Mouse (Mus musculus) intestine, embryonic 15.5 days (tissue): Measurements from ENCODE around the gene Zfyve26. TPM values are rescaled to one million over a fixed set of nuclear protein-coding genes. Genes with fewer than 3 reads are reported as not detected.
"Not testable (repeated sequence)": the region's sequence is repeated elsewhere in the genome, so short reads cannot be mapped to it uniquely, and the experiment has no call there.

ENCODE experiments used
- ATAC-seq: fragments of 200-750 bp; cut with Nextera tagmentation; 2 replicates; pipeline ENCODE4 v1.8.0; 2017; ENCODE audit warnings: moderate TSS enrichment, moderate library complexity
- H3K27ac ChIP-seq: fragments of 300-500 bp; sonication (generic); 2 replicates; pipeline ENCODE4 v1.5.1; 2015; ENCODE audit warnings: mild to moderate bottlenecking, inconsistent platforms
- H3K27me3 ChIP-seq: fragments of 300-500 bp; sonication (generic); replicated peaks from 2 replicates; pipeline ENCODE4 v1.6.1; 2015; ENCODE audit warnings: inconsistent platforms
- H3K36me3 ChIP-seq: fragments of 300-500 bp; sonication (generic); 2 replicates; pipeline ENCODE4 v1.6.1; 2015; ENCODE audit warnings: inconsistent platforms
- H3K4me1 ChIP-seq: fragments of 300-500 bp; sonication (generic); replicated peaks from 2 replicates; pipeline ENCODE4 v1.6.1; 2015; ENCODE audit warnings: inconsistent platforms
- H3K4me2 ChIP-seq: fragments of 300-500 bp; sonication (generic); replicated peaks from 2 replicates; pipeline ENCODE4 v1.6.1; 2015; ENCODE audit warnings: mild to moderate bottlenecking, inconsistent platforms
- H3K4me3 ChIP-seq: fragments of 300-500 bp; sonication (generic); replicated peaks from 2 replicates; pipeline ENCODE4 v1.5.1; 2015; ENCODE audit warnings: inconsistent platforms
- H3K9ac ChIP-seq: fragments of 300-500 bp; sonication (generic); 2 replicates; pipeline ENCODE4 v1.6.1; 2015; ENCODE audit warnings: inconsistent platforms
- H3K9me3 ChIP-seq: fragments of 300-500 bp; sonication (generic); 2 replicates; pipeline ENCODE4 v1.6.1; 2016; ENCODE audit warnings: inconsistent platforms
- WGBS: fragments of 180-500 bp; shearing (Covaris S2); methylation state at CpG from one replicate; pipeline ENCODE4 v1.1.7; 2015; 5-methylcytosine and 5-hydroxymethylcytosine counted together
- polyA plus RNA-seq: library from polyadenylated mRNA; unstranded; fragments of >200 nt; fragmentation: Nextera tagmentation; extraction: Ambion mirVana; gene quantifications from 2 replicates; pipeline ENCODE4 v1.2.1, GENCODE M21; 2015

Gene Zfyve26
- polyA plus RNA-seq, 1 experiment from 2014 or later, result 11.6 TPM

DNA sequence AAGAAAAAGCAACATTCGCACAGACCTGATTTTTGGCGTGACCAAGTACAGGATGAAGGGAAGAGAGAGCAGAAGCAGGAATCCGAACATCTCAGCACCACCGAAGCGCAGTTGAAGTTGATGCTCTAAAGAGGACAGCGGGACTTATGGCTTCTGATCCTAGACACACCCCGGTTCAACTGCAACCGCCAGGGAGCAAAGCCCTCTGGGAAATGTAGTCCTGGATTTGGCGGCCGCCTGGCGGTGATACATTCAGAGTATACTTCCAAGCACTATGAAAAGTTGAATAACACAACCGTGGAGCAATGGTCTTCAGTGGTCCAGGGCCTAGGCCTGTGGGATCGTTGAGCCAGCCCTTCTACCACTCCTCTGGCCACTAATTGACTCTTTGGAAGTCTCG lies 104.4 kb downstream of the Zfyve26 start:
- 4% methylated on average over 14 of the region's 14 CpGs for WGBS
- 0 out of 2 replicates have a peak overlapping the region, but pooled peaks have one; percentile 62 for H3K27ac ChIP-seq

DNA sequence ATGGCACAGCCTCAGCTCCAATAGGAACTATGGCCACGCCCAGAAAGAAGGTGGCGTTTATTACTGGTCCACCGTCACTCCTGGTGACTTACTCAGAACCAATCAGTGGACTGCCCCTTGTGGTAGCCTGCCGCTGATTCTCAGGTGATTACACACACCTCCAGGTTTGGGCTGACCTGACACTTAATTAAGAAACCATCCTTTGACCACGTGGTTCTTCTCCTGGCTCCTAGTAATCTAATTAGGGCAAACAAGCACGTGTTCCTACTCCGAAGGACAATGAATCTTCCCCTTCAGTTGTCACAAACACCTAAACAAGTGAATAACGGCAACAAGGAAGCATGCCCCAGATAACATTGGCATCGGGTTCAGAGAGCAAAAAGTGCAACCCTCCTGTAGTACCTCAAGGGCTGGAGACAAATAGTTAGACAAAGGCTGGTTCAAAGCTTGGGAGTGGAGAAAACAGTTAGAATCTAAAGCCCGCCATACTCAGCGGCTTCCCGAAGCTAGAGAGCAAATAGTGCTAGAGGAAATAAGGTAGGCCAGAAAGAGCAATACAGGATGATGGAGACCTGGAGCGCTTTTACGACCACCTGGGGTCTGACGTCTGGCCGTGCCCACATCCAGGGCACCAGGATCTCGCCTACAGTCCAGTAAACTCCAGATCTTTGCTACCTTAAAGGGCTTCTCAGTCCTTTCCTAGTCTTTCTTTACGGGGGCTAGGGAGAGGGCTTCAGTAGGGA lies 105.0 kb downstream of the Zfyve26 start:
- peak overlapping the region; percentile 60 for H3K9ac ChIP-seq
- H3K4me2 ChIP-seq, result peak overlapping the region; percentile 76
- 0 out of 2 replicates have a peak overlapping the region, but pooled peaks have one; percentile 62 for H3K27ac ChIP-seq
- peak; percentile 93 for ATAC-seq
- H3K4me3 ChIP-seq, result peak overlapping the region; percentile 59
- no peaks in the 10 kb centered on the region for H3K27me3 ChIP-seq
- peaks cover 13% of the 10 kb centered on the region for H3K36me3 ChIP-seq
- peaks cover 9% of the 10 kb centered on the region; the same call in 1 of the 2 replicates for H3K4me1 ChIP-seq
- WGBS, result under 1% methylated on average over 18 of the region's 18 CpGs
- no peaks in the 10 kb centered on the region for H3K9me3 ChIP-seq

More for the DNA sequence above, 104.4 kb downstream of the Zfyve26 start:
- ATAC-seq, result peak; percentile 92
- H3K9me3 ChIP-seq, result no peaks in the 10 kb centered on the region
- peaks cover 9% of the 10 kb centered on the region for H3K36me3 ChIP-seq
- H3K9ac ChIP-seq, result peak overlapping the region; percentile 60
- H3K4me3 ChIP-seq, result peak overlapping the region; percentile 59
- peak overlapping the region; percentile 76 for H3K4me2 ChIP-seq
- no peaks in the 10 kb centered on the region for H3K27me3 ChIP-seq
- peaks cover 9% of the 10 kb centered on the region; the same call in 1 of the 2 replicates for H3K4me1 ChIP-seq

DNA sequence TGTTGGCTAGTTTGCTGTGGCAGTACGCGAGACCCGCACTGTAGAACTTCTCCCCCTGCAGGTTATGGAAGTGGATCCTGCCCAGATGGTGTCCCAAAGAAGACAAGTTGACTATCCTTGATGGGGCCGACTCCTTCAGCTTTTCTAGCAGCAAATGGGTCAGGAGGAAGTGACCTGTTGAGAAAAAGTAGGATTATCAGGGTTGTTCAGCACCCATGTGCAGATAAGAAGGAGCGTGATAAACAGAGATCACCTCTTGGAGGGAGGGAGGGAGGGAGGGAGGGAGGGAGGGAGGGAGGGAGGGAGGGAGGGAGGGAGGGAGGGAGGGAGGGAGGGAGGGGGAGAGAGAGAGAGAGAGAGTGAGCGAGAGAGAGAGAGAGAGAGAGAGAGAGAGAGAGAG lies 110.9 kb downstream of the Zfyve26 start:
- H3K4me3 ChIP-seq, H3K4me2 ChIP-seq, ATAC-seq, H3K9ac ChIP-seq, H3K27ac ChIP-seq, H3K9me3 ChIP-seq, H3K27me3 ChIP-seq, H3K4me1 ChIP-seq: not testable (repeated sequence)
- WGBS, result 82% methylated on average over 5 of the region's 6 CpGs
- H3K36me3 ChIP-seq, result peaks cover 33% of the 10 kb centered on the region

Other genes with a start within 250 kb of the Zfyve26 start
- gene Pigh, start 206.7 kb downstream of the Zfyve26 start, polyA plus RNA-seq, result 25.4 and 26.0 TPM in 2 replicates
- gene Arg2, start 165.5 kb downstream of the Zfyve26 start, polyA plus RNA-seq, result 0.55 and 1.1 TPM in 2 replicates
- 106 and 111 TPM in 2 replicates for gene Vti1b, start 123.6 kb downstream of the Zfyve26 start, polyA plus RNA-seq
- gene Rdh11, start 104.0 kb downstream of the Zfyve26 start, polyA plus RNA-seq, result 34.7 and 38.9 TPM in 2 replicates
- 1.3 and 1.4 TPM in 2 replicates for gene Rdh12, start 87.4 kb downstream of the Zfyve26 start, polyA plus RNA-seq
- gene Rad51b, start 978 bp upstream of the Zfyve26 start, polyA plus RNA-seq, result 7.8 and 8.4 TPM in 2 replicates